Mouse (Mus musculus): ENCODE data around the gene Irf1.

Gene Irf1

GRCm38 (mm10) chr11:53761822-53762221 is 8.0 kb upstream of the Irf1 start:
- no peak for DNase-seq

GRCm38 (mm10) chr11:53762426-53762825 is 7.4 kb upstream of the Irf1 start:
- DNase-seq = no peak

GRCm38 (mm10) chr11:53762827-53763495 is 6.9 kb upstream of the Irf1 start:
- peak; percentile 72 for DNase-seq

GRCm38 (mm10) chr11:53763496-53764140 is 6.2 kb upstream of the Irf1 start:
- DNase-seq = peak; percentile 78

GRCm38 (mm10) chr11:53764581-53764980 is 5.2 kb upstream of the Irf1 start:
- DNase-seq = no peak

- no peak for DNase-seq
Observed at GRCm38 (mm10) chr11:53768422-53769184, 1.2 kb upstream of the Irf1 start.

GRCm38 (mm10) chr11:53769185-53769576 is 633 bp upstream of the Irf1 start:
- DNase-seq = no peak

- peak; percentile 57 for DNase-seq
Observed at GRCm38 (mm10) chr11:53770125-53770791, 444 bp downstream of the Irf1 start.

GRCm38 (mm10) chr11:53771001-53771744 is 1.4 kb downstream of the Irf1 start:
- no peak for DNase-seq

- no peak for DNase-seq
Observed at GRCm38 (mm10) chr11:53772536-53772935, 2.7 kb downstream of the Irf1 start.

- DNase-seq = no peak
Observed at GRCm38 (mm10) chr11:53773087-53773486, 3.3 kb downstream of the Irf1 start, which contains the start of gene Gm17334. Gm17334 (minus strand) TSS chr11:53773187.

- DNase-seq = no peak
Observed at GRCm38 (mm10) chr11:53773641-53774360, 4.0 kb downstream of the Irf1 start.

- DNase-seq = no peak
Observed at GRCm38 (mm10) chr11:53774659-53775255, 4.9 kb downstream of the Irf1 start.

GRCm38 (mm10) chr11:53777736-53778135 is 7.9 kb downstream of the Irf1 start:
- DNase-seq = no peak

- DNase-seq = no peak
Observed at GRCm38 (mm10) chr11:53778455-53778854, 8.6 kb downstream of the Irf1 start.

GRCm38 (mm10) chr11:53779808-53780207 is 10.0 kb downstream of the Irf1 start:
- DNase-seq = no peak

GRCm38 (mm10) chr11:53780262-53780661 is 10.4 kb downstream of the Irf1 start:
- no peak for DNase-seq

- DNase-seq = no peak
Observed at GRCm38 (mm10) chr11:53781201-53781775, 11.5 kb downstream of the Irf1 start.

- no peak for DNase-seq
Observed at GRCm38 (mm10) chr11:53781964-53782363, 12.2 kb downstream of the Irf1 start.

- DNase-seq = no peak
Observed at GRCm38 (mm10) chr11:53783288-53783687, 13.5 kb downstream of the Irf1 start.
